Mouse (Mus musculus): ENCODE measurements around the gene Cdyl. TPM values are rescaled to one million over a fixed set of nuclear protein-coding genes. Genes with fewer than 3 reads are reported as not detected.
A peak's percentile ranks its signal among the peaks of the same experiment; 100 is the strongest.

Cdyl gene
- polyA plus RNA-seq, 1 experiment from 2014 or later: 5.8 TPM

DNA sequence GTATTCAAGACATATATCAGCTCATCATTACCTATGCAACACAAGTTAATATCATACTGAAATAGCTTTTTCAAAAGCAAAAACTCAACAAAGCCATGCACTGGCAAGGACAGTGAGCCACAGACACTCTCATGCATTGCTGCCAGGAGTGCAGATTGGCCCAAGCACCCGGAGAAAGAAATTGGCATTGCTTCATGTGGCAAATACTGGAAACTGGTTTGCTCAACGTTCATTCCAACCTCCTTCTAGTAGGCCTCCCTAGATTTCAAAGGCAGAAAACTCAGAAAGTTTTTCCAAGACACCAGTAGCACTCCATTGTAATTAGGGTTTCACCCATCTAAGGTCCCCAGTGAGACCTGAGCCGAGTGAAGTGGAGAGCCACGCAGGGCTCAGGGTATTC is 6.8 kb upstream of the Cdyl start:
- Histone ChIP-seq H3K36me3 (replicated peaks; ENCODE audit: insufficient read depth, low read length) (no peaks in the 10 kb centered on the region), H3K27ac (ENCODE audit: low read depth) (no peak overlapping the region), H3K4me3 (ENCODE audit: low read depth, low read length) (no peak overlapping the region), H3K9ac (replicated peaks) (no peak overlapping the region), H3K27me3 (ENCODE audit: insufficient read depth, low read length) (no peaks in the 10 kb centered on the region), H3K4me1 (ENCODE audit: insufficient read depth) (no peaks in the 10 kb centered on the region), H3K9me3 (ENCODE audit: low read length) (no peaks in the 10 kb centered on the region), H3K4me2 (ENCODE audit: low read depth, low read length) (no peak overlapping the region)
- DNase-seq (no peak), ATAC-seq (no peak)
- TF ChIP-seq CTCF (IDR thresholded peaks at IDR 0.05; ENCODE audit: low read depth): no peak
- TF ChIP-seq EP300 (IDR thresholded peaks at IDR 0.05; ENCODE audit: low read depth): no peak
- WGBS (ENCODE audit: insufficient replicate concordance): 77% methylated on average over 4 of the region's 4 CpGs

DNA sequence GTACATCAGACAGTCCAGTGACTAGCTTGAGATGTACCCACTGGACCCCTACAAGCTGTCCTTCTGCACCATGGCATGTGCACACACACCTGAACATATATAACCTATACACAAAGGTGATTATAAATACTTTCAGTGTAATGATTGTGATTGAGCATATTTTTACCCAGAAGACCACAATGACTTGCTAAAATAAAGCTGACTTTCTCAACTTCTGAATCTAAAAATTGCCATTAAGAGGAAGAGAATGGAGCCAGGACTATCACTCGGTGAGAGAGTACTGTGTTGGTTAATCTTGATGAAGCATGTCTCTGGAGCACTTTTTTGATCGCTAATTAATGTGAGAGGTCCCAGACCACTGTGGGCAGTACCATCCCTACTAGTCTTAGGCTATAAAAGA is 2.8 kb upstream of the Cdyl start:
- H3K4me2 ChIP-seq (ENCODE audit: low read depth, low read length): no peak overlapping the region
- no peaks in the 10 kb centered on the region for H3K27me3 ChIP-seq (ENCODE audit: insufficient read depth, low read length)
- H3K9me3 ChIP-seq (ENCODE audit: low read length): no peaks in the 10 kb centered on the region
- no peak overlapping the region for H3K9ac ChIP-seq (replicated peaks)
- H3K36me3 ChIP-seq (replicated peaks; ENCODE audit: insufficient read depth, low read length): no peaks in the 10 kb centered on the region
- DNase-seq (no peak), ATAC-seq (no peak)
- no peak for TF ChIP-seq EP300 (IDR thresholded peaks at IDR 0.05; ENCODE audit: low read depth)
- no peak for TF ChIP-seq CTCF (IDR thresholded peaks at IDR 0.05; ENCODE audit: low read depth)
- no peak overlapping the region for H3K27ac ChIP-seq (ENCODE audit: low read depth)
- WGBS (ENCODE audit: insufficient replicate concordance): 61% methylated on average over 2 of the region's 2 CpGs
- no peaks in the 10 kb centered on the region for H3K4me1 ChIP-seq (ENCODE audit: insufficient read depth)
- H3K4me3 ChIP-seq (ENCODE audit: low read depth, low read length): no peak overlapping the region

DNA sequence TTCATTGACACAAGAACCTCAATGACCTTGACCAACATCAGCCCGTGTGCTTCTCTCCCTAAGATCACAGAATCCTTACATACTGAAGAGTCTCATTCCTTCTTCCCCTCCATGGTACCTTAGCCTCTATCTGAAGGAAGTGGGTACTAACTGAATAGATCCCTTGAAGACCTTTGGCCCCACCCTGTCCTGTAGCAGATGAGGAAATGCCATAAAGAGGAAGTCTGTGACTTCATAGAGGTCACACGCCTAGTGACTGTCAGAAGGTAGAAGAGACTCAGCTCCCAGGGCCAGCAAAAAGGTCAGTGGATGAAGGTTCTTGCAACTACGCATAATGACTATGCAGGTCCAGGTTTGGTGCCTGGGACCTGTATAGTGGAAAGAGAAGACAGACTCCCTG is 5.8 kb downstream of the Cdyl start:
- WGBS (ENCODE audit: insufficient replicate concordance): 51% methylated on average over 3 of the region's 3 CpGs
- Histone ChIP-seq H3K36me3 (replicated peaks; ENCODE audit: insufficient read depth, low read length) (no peaks in the 10 kb centered on the region), H3K9me3 (ENCODE audit: low read length) (no peaks in the 10 kb centered on the region), H3K9ac (replicated peaks) (no peak overlapping the region), H3K27me3 (ENCODE audit: insufficient read depth, low read length) (no peaks in the 10 kb centered on the region), H3K27ac (ENCODE audit: low read depth) (no peak overlapping the region), H3K4me3 (ENCODE audit: low read depth, low read length) (no peak overlapping the region), H3K4me1 (ENCODE audit: insufficient read depth) (no peaks in the 10 kb centered on the region), H3K4me2 (ENCODE audit: low read depth, low read length) (no peak overlapping the region; the same call in 1 of the 2 replicates)
- no peak for DNase-seq
- TF ChIP-seq CTCF (IDR thresholded peaks at IDR 0.05; ENCODE audit: low read depth) (no peak), EP300 (IDR thresholded peaks at IDR 0.05; ENCODE audit: low read depth) (no peak)
- ATAC-seq: no peak

DNA sequence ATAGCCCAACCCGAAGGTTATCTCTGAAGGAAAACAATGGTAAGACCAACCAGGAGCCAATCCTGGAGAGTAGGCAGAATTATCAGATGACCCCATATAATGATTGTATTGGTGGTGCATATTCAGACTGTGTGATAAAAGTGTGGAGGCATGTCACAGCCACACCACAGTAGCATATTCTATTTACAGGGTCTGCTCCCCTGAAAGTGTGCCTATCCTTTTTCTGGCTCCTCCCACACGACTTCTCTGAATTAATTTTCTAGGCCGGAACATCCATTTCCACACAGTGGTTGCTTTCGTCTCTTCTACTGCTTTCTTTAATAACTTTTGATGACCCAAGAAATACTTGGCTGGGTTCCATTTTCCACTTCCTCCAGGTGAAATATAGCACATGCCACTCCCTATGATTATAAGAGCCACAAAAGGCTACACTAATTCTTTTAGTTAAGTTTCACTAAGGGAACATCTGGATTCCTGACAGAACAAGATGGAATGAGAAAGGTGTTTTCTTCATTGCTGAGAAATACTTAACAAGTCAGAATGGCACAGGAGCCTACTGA is 10.4 kb downstream of the Cdyl start:
- no peak for ATAC-seq

DNA sequence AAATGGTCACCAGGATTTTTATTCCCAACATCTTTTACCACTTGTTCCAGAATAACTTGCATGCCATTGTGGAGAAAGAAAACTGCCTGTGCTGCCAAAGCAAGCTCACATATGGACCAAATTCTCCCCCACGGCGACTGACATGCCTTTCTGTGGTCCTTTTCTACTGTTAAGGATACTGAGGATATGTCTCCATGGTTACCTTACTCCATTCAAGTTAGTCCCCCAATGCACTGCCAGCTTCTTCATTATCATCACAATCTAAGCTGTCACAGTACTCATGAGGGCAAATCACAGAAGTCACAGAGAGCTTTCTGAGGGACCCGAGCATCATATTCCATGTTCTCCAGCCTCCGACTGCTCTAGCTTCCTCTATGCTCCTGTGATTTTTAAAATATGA is 11.2 kb downstream of the Cdyl start:
- no peaks in the 10 kb centered on the region for H3K27me3 ChIP-seq (ENCODE audit: insufficient read depth, low read length)
- ATAC-seq (no peak), DNase-seq (no peak)
- H3K9ac ChIP-seq (replicated peaks): no peak overlapping the region
- no peaks in the 10 kb centered on the region for H3K9me3 ChIP-seq (ENCODE audit: low read length)
- no peaks in the 10 kb centered on the region for H3K36me3 ChIP-seq (replicated peaks; ENCODE audit: insufficient read depth, low read length)
- H3K27ac ChIP-seq (ENCODE audit: low read depth): no peak overlapping the region
- H3K4me2 ChIP-seq (ENCODE audit: low read depth, low read length): no peak overlapping the region
- TF ChIP-seq EP300 (IDR thresholded peaks at IDR 0.05; ENCODE audit: low read depth): no peak
- 79% methylated on average over 4 of the region's 4 CpGs for WGBS (ENCODE audit: insufficient replicate concordance)
- no peaks in the 10 kb centered on the region for H3K4me1 ChIP-seq (ENCODE audit: insufficient read depth)
- no peak overlapping the region for H3K4me3 ChIP-seq (ENCODE audit: low read depth, low read length)

More for the DNA sequence above, 10.4 kb downstream of the Cdyl start:
- Histone ChIP-seq H3K27ac (ENCODE audit: low read depth) (no peak overlapping the region), H3K27me3 (ENCODE audit: insufficient read depth, low read length) (no peaks in the 10 kb centered on the region), H3K36me3 (replicated peaks; ENCODE audit: insufficient read depth, low read length) (no peaks in the 10 kb centered on the region), H3K9me3 (ENCODE audit: low read length) (no peaks in the 10 kb centered on the region), H3K9ac (replicated peaks) (no peak overlapping the region), H3K4me1 (ENCODE audit: insufficient read depth) (no peaks in the 10 kb centered on the region), H3K4me2 (ENCODE audit: low read depth, low read length) (no peak overlapping the region), H3K4me3 (ENCODE audit: low read depth, low read length) (no peak overlapping the region)
- DNase-seq: no peak
- 64% methylated on average over 4 of the region's 4 CpGs for WGBS (ENCODE audit: insufficient replicate concordance)
- no peak for TF ChIP-seq CTCF (IDR thresholded peaks at IDR 0.05; ENCODE audit: low read depth)
- no peak for TF ChIP-seq EP300 (IDR thresholded peaks at IDR 0.05; ENCODE audit: low read depth)

DNA sequence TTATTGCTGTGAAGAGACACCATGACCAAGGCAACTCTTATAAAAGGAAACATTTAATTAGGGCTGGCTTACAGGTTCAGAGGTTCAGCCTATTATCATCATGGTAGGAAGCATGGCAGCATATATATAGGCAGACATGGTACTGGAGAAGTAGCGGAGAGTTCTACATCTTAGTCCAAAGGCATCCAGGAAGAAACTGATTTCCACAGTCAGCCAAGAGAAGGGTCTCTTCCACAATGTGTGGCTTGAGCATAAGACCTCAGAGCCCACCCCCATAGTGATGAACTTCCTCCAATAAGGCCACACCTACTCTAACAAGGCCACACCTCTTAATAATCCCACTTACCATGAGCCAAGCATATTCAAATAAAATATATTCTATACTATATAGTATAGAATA is 17.3 kb downstream of the Cdyl start:
- DNase-seq (no peak), ATAC-seq (peak; percentile 24)
- Histone ChIP-seq H3K4me1 (ENCODE audit: insufficient read depth) (peaks cover 17% of the 10 kb centered on the region), H3K27me3 (ENCODE audit: insufficient read depth, low read length) (no peaks in the 10 kb centered on the region), H3K36me3 (replicated peaks; ENCODE audit: insufficient read depth, low read length) (no peaks in the 10 kb centered on the region), H3K4me2 (ENCODE audit: low read depth, low read length) (no peak overlapping the region; the same call in 1 of the 2 replicates), H3K9me3 (ENCODE audit: low read length) (no peaks in the 10 kb centered on the region), H3K9ac (replicated peaks) (no peak overlapping the region), H3K27ac (ENCODE audit: low read depth) (peak overlapping the region; percentile 88), H3K4me3 (ENCODE audit: low read depth, low read length) (no peak overlapping the region)
- WGBS (ENCODE audit: insufficient replicate concordance): 96% methylated on average over 1 of the region's 1 CpGs
- TF ChIP-seq EP300 (IDR thresholded peaks at IDR 0.05; ENCODE audit: low read depth) (no peak), CTCF (IDR thresholded peaks at IDR 0.05; ENCODE audit: low read depth) (no peak)
